Mouse (Mus musculus) hindbrain, embryonic 14.5 days (tissue): Measurements from ENCODE around the gene Fam184a. TPM values are rescaled to one million over a fixed set of nuclear protein-coding genes. Genes with fewer than 3 reads are reported as not detected.
A peak's percentile ranks its signal among the peaks of the same experiment; 100 is the strongest.

ENCODE experiments used
- ATAC-seq: fragments of 200-750 bp; cut with Nextera tagmentation; 2 replicates; pipeline ENCODE4 v1.8.0; 2017; ENCODE audit warnings: moderate number of reproducible peaks, mild to moderate bottlenecking, moderate TSS enrichment, moderate library complexity; ENCODE audit not compliant: low FRiP score
- DNase-seq: peaks from one replicate; pipeline ENCODE4 v3.0.0-alpha.2; 2015; ENCODE audit warnings: low spot score
- H3K27ac ChIP-seq: fragments of 300-500 bp; sonication (generic); 2 replicates; pipeline ENCODE4 v1.5.1; 2014; ENCODE audit warnings: mild to moderate bottlenecking, moderate library complexity
- H3K27me3 ChIP-seq: fragments of 300-500 bp; sonication (generic); 2 replicates; pipeline ENCODE4 v1.6.1; 2014; ENCODE audit warnings: mild to moderate bottlenecking, low read length, mixed read lengths; ENCODE audit not compliant: control insufficient read depth, insufficient read depth
- H3K36me3 ChIP-seq: fragments of 300-500 bp; sonication (generic); replicated peaks from 2 replicates; pipeline ENCODE4 v1.6.1; 2014; ENCODE audit not compliant: control insufficient read depth, insufficient read depth
- H3K4me1 ChIP-seq: fragments of 300-500 bp; sonication (generic); replicated peaks from 2 replicates; pipeline ENCODE4 v1.6.1; 2014; ENCODE audit warnings: antibody characterized with exemption, low read length, mixed read lengths; ENCODE audit not compliant: control insufficient read depth, insufficient read depth
- H3K4me2 ChIP-seq: fragments of 300-500 bp; sonication (generic); replicated peaks from 2 replicates; pipeline ENCODE4 v1.6.1; 2014; ENCODE audit warnings: mild to moderate bottlenecking, moderate library complexity
- H3K4me3 ChIP-seq: fragments of 300-500 bp; sonication (generic); replicated peaks from 2 replicates; pipeline ENCODE4 v1.5.1; 2014; ENCODE audit warnings: mild to moderate bottlenecking, low read length
- H3K9ac ChIP-seq: fragments of 300-500 bp; sonication (generic); 2 replicates; pipeline ENCODE4 v1.6.1; 2014
- H3K9me3 ChIP-seq: fragments of 300-500 bp; sonication (generic); 2 replicates; pipeline ENCODE4 v1.6.1; 2016; ENCODE audit warnings: low read length; ENCODE audit not compliant: control insufficient read depth
- WGBS: fragments of 180-500 bp; shearing (Covaris S2); extraction: QIAGEN DNeasy Blood & Tissue Kit; methylation state at CpG from one replicate; pipeline ENCODE4 v1.1.7; 2014; 5-methylcytosine and 5-hydroxymethylcytosine counted together
- polyA plus RNA-seq: library from polyadenylated mRNA; unstranded; fragments of >200 nt; fragmentation: Nextera tagmentation; extraction: Ambion mirVana; gene quantifications from 2 replicates; pipeline ENCODE4 v1.2.1, GENCODE M21; 2014

Gene Fam184a
- polyA plus RNA-seq, 1 experiment from 2014 or later, result 15.7 TPM

GRCm38 (mm10) chr10:53595744-53596676, 154.9 kb downstream of the Fam184a start:
- DNase-seq (no peak), ATAC-seq (no peak; the same call in 1 of the 2 replicates)
- Histone ChIP-seq H3K4me1 (peaks cover 31% of the 10 kb centered on the region), H3K27me3 (no peaks in the 10 kb centered on the region), H3K27ac (peak overlapping the region; percentile 96), H3K4me2 (peak overlapping the region; percentile 68), H3K36me3 (peaks cover 7% of the 10 kb centered on the region), H3K4me3 (peak overlapping the region; percentile 79), H3K9ac (peak overlapping the region; percentile 76), H3K9me3 (no peaks in the 10 kb centered on the region)
- 10% methylated on average over 25 of the region's 27 CpGs for WGBS

DNA sequence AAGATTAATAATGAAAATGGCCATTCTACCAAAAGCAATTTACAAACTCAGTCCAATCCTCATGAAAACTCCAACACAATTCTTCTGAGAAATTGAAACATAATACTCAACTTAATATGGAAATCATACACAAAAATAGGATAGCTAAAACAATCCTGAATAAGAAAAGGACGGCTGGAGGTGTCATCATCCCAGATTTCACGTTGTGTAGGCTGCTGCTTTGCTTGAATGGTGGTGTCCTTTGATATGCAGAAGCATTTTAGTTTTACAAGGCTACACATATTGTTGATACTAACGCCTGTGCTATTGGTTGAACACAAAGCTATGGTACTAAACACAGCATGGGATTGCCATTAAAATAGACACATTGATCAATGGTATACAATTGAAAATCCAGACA, 165.1 kb downstream of the Fam184a start:
- Histone ChIP-seq H3K36me3 (no peaks in the 10 kb centered on the region), H3K27ac (no peak overlapping the region), H3K4me2 (no peak overlapping the region), H3K9ac (no peak overlapping the region), H3K9me3 (no peaks in the 10 kb centered on the region), H3K4me3 (no peak overlapping the region), H3K4me1 (0 out of 2 replicates have a peak, but pooled peaks cover under 1% of the 10 kb centered on the region), H3K27me3 (no peaks in the 10 kb centered on the region)
- no peak for ATAC-seq
- no peak for DNase-seq
- WGBS, result 41% methylated on average over 3 of the region's 3 CpGs

Other genes starting within 250 kb of the Fam184a start
- 70.2 and 70.6 TPM in 2 replicates for gene Asf1a, start 154.4 kb downstream of the Fam184a start, polyA plus RNA-seq
- 7.0 and 7.3 TPM in 2 replicates for gene Mcm9, start 120.7 kb downstream of the Fam184a start, polyA plus RNA-seq